Mouse (Mus musculus) stomach, postnatal 0 days (tissue): ENCODE measurements around the gene Pcca.

Source experiments
- CTCF ChIP-seq: IDR thresholded peaks from 2 replicates; pipeline ENCODE4 v1.5.1; 2016; ENCODE audit warnings: antibody characterized with exemption, low read depth, mild to moderate bottlenecking, moderate library complexity
- EP300 ChIP-seq: optimal IDR thresholded peaks from 2 replicates; pipeline ENCODE3; 2016; ENCODE audit warnings: antibody characterized with exemption

GRCm38 (mm10) chr14:122903923-122904351 lies 369.8 kb downstream of the Pcca start:
- TF ChIP-seq EP300 = no peak
- no peak for TF ChIP-seq CTCF
